Mouse (Mus musculus): ENCODE data around the gene Nup62cl. TPM values are rescaled to one million over a fixed set of nuclear protein-coding genes. Genes with fewer than 3 reads are reported as not detected.

The Nup62cl gene
- polyA plus RNA-seq, 1 experiment from 2014 or later: 3.7 TPM

Other genes starting within 250 kb of the Nup62cl start
- 8.8 and 12.8 TPM in 2 replicates for gene Morc4, start 191.0 kb downstream of the Nup62cl start, polyA plus RNA-seq (2014; fragmentation: Nextera tagmentation; extraction: Ambion mirVana)
- gene Rbm41, start 64.1 kb downstream of the Nup62cl start, polyA plus RNA-seq (2014; fragmentation: Nextera tagmentation; extraction: Ambion mirVana): 8.7 and 9.4 TPM in 2 replicates
- gene Pih1h3b, start 167 bp upstream of the Nup62cl start, polyA plus RNA-seq (2014; fragmentation: Nextera tagmentation; extraction: Ambion mirVana): not detected in 2 replicates

Data from neural tube, embryonic 11.5 days (tissue).